In the genomic region with DNA sequence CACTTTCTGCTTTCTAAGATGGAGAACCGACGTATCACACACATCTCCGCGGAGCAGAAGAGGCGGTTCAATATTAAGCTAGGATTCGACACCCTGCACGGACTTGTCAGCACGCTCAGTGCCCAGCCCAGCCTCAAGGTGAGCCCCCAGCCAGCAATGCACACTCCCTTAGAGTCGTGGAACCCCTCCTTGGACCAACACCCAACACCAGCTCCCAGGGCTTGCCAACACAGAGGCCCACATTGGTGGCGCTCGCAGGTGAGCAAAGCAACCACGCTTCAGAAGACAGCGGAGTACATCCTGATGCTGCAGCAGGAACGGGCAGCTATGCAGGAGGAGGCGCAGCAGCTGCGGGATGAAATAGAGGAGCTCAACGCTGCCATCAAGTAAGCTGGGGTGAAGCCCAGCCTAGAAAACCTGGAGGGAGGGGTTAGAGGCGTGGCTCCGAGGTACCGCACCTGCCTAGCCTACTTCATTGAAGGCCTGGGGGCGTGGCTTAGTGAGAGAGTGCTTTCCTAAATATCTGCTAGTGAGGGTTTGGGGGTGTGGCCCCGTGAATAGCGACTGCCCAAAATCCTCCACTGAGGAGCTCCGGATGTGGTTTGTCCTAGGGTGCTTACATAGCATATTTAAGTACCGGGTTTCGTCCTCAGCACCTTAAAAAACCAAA, we compare ENCODE assay signal across 1 mouse cellular context.
TF ChIP-seq lines count a peak whose summit lies in the region.

No protein-coding gene starts in this region.

TF ChIP-seq in ES-E14, 5 proteins besides CTCF, POLR2A, EP300 and RAD21 (continued from another document):
- no peak for TF ChIP-seq MAFK (IDR thresholded peaks at IDR 0.05; ENCODE audit: insufficient read depth, low read depth, low read length)
- no peak for TF ChIP-seq HCFC1 (IDR thresholded peaks at IDR 0.05; ENCODE audit: borderline replicate concordance, insufficient read depth, low read length)
TF ChIP-seq in ES-E14: peak in this region for 0.
